Mouse (Mus musculus) erythroblast, embryonic 14.5 days (primary cell): ENCODE data around the gene Tenm3. TPM values are rescaled to one million over a fixed set of nuclear protein-coding genes. Genes with fewer than 3 reads are reported as not detected.

Source experiments
- H3K27me3 ChIP-seq: 2 replicates; pipeline ENCODE4 v1.6.1; 2012; ENCODE audit warnings: inconsistent platforms; ENCODE audit not compliant: control insufficient read depth
- H3K36me3 ChIP-seq: 2 replicates; pipeline ENCODE4 v1.6.1; 2012; ENCODE audit warnings: mild to moderate bottlenecking, inconsistent platforms; ENCODE audit not compliant: control insufficient read depth
- H3K4me1 ChIP-seq: 2 replicates; pipeline ENCODE4 v1.6.1; 2012; ENCODE audit warnings: inconsistent platforms; ENCODE audit not compliant: control insufficient read depth
- H3K4me3 ChIP-seq: replicated peaks from 2 replicates; pipeline ENCODE3; 2012; ENCODE audit warnings: moderate library complexity, mild to moderate bottlenecking, inconsistent platforms
- H3K9me3 ChIP-seq: 2 replicates; pipeline ENCODE4 v1.6.1; 2012; ENCODE audit warnings: low read length, inconsistent platforms, mixed read lengths; ENCODE audit not compliant: control insufficient read depth
- GATA1 ChIP-seq: IDR thresholded peaks from 2 replicates; pipeline ENCODE4 v1.6.1; 2012; ENCODE audit warnings: low read length, inconsistent platforms, mixed read lengths
- TAL1 ChIP-seq: IDR thresholded peaks from 3 replicates; pipeline ENCODE4 v1.6.1; 2012; ENCODE audit warnings: low read length, inconsistent platforms, mixed read lengths
- polyA plus RNA-seq: library from polyadenylated mRNA; stranded (reverse); fragments of >175 nt; gene quantifications from 2 replicates; pipeline ENCODE4 v1.2.3, GENCODE M21; 2012

Tenm3 gene
- polyA plus RNA-seq, 1 experiment = under 0.01 TPM

- Histone ChIP-seq H3K4me3 (no peak overlapping the region), H3K9me3 (peaks cover 53% of the 10 kb centered on the region), H3K4me1 (no peaks in the 10 kb centered on the region), H3K27me3 (peaks cover 3% of the 10 kb centered on the region; the same call in 1 of the 2 replicates), H3K36me3 (peaks cover 8% of the 10 kb centered on the region)
- TF ChIP-seq TAL1 (no peak), GATA1 (no peak)
Observed at GRCm38 (mm10) chr8:48231882-48232281, 611.9 kb downstream of the Tenm3 start.

GRCm38 (mm10) chr8:48231389-48231788 lies 612.4 kb downstream of the Tenm3 start:
- Histone ChIP-seq H3K36me3 (peaks cover 8% of the 10 kb centered on the region), H3K9me3 (peaks cover 50% of the 10 kb centered on the region), H3K4me1 (no peaks in the 10 kb centered on the region), H3K27me3 (peaks cover 3% of the 10 kb centered on the region; the same call in 1 of the 2 replicates), H3K4me3 (no peak overlapping the region)
- TF ChIP-seq TAL1 (no peak), GATA1 (no peak)

GRCm38 (mm10) chr8:48228676-48229075 lies 615.1 kb downstream of the Tenm3 start:
- TF ChIP-seq TAL1 = no peak
- TF ChIP-seq GATA1 = no peak
- no peaks in the 10 kb centered on the region for H3K4me1 ChIP-seq
- no peak overlapping the region for H3K4me3 ChIP-seq
- H3K27me3 ChIP-seq = peaks cover 3% of the 10 kb centered on the region; the same call in 1 of the 2 replicates
- peaks cover 27% of the 10 kb centered on the region for H3K9me3 ChIP-seq
- H3K36me3 ChIP-seq = peaks cover 8% of the 10 kb centered on the region

- H3K9me3 ChIP-seq = peaks cover 17% of the 10 kb centered on the region
- TF ChIP-seq GATA1 = no peak
- TF ChIP-seq TAL1 = no peak
Observed at GRCm38 (mm10) chr8:48224753-48225152, 619.0 kb downstream of the Tenm3 start.

GRCm38 (mm10) chr8:48222429-48222769 lies 621.4 kb downstream of the Tenm3 start:
- H3K4me3 ChIP-seq = no peak overlapping the region

More at GRCm38 (mm10) chr8:48224753-48225152, 619.0 kb downstream of the Tenm3 start:
- peaks cover 3% of the 10 kb centered on the region; the same call in 1 of the 2 replicates for H3K27me3 ChIP-seq
- H3K4me3 ChIP-seq = no peak overlapping the region
- H3K4me1 ChIP-seq = no peaks in the 10 kb centered on the region
- peaks cover 8% of the 10 kb centered on the region for H3K36me3 ChIP-seq

GRCm38 (mm10) chr8:48221724-48222428 lies 621.9 kb downstream of the Tenm3 start:
- TF ChIP-seq GATA1 = no peak
- H3K4me1 ChIP-seq = no peaks in the 10 kb centered on the region
- H3K36me3 ChIP-seq = no peaks in the 10 kb centered on the region
- H3K27me3 ChIP-seq = no peaks in the 10 kb centered on the region
- H3K4me3 ChIP-seq = no peak overlapping the region
- H3K9me3 ChIP-seq = peaks cover 6% of the 10 kb centered on the region

More at GRCm38 (mm10) chr8:48222429-48222769, 621.4 kb downstream of the Tenm3 start:
- Histone ChIP-seq H3K36me3 (no peaks in the 10 kb centered on the region), H3K27me3 (no peaks in the 10 kb centered on the region), H3K9me3 (peaks cover 4% of the 10 kb centered on the region), H3K4me1 (no peaks in the 10 kb centered on the region)
- TF ChIP-seq GATA1 = no peak
- no peak for TF ChIP-seq TAL1

GRCm38 (mm10) chr8:48221304-48221703 lies 622.4 kb downstream of the Tenm3 start:
- Histone ChIP-seq H3K9me3 (peaks cover 10% of the 10 kb centered on the region; the same call in 1 of the 2 replicates), H3K36me3 (no peaks in the 10 kb centered on the region), H3K4me3 (no peak overlapping the region), H3K4me1 (no peaks in the 10 kb centered on the region), H3K27me3 (no peaks in the 10 kb centered on the region)
- TF ChIP-seq GATA1 (no peak), TAL1 (no peak)

GRCm38 (mm10) chr8:48220529-48221181 lies 623.1 kb downstream of the Tenm3 start:
- Histone ChIP-seq H3K4me3 (no peak overlapping the region), H3K4me1 (no peaks in the 10 kb centered on the region), H3K36me3 (no peaks in the 10 kb centered on the region), H3K27me3 (no peaks in the 10 kb centered on the region), H3K9me3 (peaks cover 15% of the 10 kb centered on the region)
- TF ChIP-seq GATA1 (no peak), TAL1 (no peak)

GRCm38 (mm10) chr8:48215071-48215501 lies 628.7 kb downstream of the Tenm3 start:
- peaks cover 42% of the 10 kb centered on the region for H3K9me3 ChIP-seq
- H3K4me3 ChIP-seq = no peak overlapping the region
- TF ChIP-seq TAL1 (no peak), GATA1 (no peak)

More at GRCm38 (mm10) chr8:48215071-48215501, 628.7 kb downstream of the Tenm3 start:
- Histone ChIP-seq H3K4me1 (no peaks in the 10 kb centered on the region), H3K36me3 (no peaks in the 10 kb centered on the region), H3K27me3 (no peaks in the 10 kb centered on the region)
